Mouse (Mus musculus): ENCODE measurements at regions not wholly inside any gene's neighbourhood (a gene's known extent, or its start where the extent isn't known, plus 50 kb on each side); places are given as distances from the start of the nearest gene placed in this dataset.

DNA sequence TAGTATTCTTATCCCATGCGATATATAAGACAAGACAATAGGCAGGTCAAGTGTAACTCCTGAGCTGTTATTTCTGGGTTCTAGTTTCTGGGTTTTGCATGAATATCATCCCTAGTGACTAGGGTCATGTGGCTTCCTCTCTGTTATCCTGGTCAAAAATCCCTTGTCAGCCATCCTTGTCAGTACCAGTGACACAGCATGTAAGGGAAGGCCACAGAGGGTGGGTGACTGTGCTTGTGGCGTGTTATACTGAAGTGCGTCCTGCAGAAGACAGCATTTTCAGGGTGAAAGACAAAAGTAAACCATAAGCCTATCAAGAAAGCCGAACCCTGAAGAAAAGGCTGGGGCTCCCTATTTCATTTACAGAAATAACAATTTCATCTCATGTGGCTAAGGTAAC lies 50.7 kb upstream of the Echdc3 start:
- DNase-seq (ENCODE audit: low read depth, low spot score) (no peak), ATAC-seq (no peak)
- in situ Hi-C loops (cut with MboI; ENCODE audit: low pct_unique_long_range_greater_than_20kb), result no loop called here
- no peaks in the 10 kb centered on the region for H3K27me3 ChIP-seq
- no peak for TF ChIP-seq CTCF (IDR thresholded peaks at IDR 0.05)
- ChIA-PET POLR2A (no interaction called here), CTCF (no interaction called here)

- H3K27me3 ChIP-seq, result no peaks in the 10 kb centered on the region
- no peak for DNase-seq (ENCODE audit: low read depth, low spot score)
- in situ Hi-C loops (cut with MboI; ENCODE audit: low pct_unique_long_range_greater_than_20kb), result no loop called here
- ChIA-PET POLR2A (no interaction called here), CTCF (interaction anchor here (1.5 kb wide), 1 partner anchor 45 kb away, joined by 4 read pairs; no protein-coding TSS in a partner anchor)
- ATAC-seq, result no peak
- no peak for TF ChIP-seq CTCF (IDR thresholded peaks at IDR 0.05)
These were observed 51.4 kb upstream of the Echdc3 start for GRCm38 (mm10) chr2:6264085-6264783.

DNA sequence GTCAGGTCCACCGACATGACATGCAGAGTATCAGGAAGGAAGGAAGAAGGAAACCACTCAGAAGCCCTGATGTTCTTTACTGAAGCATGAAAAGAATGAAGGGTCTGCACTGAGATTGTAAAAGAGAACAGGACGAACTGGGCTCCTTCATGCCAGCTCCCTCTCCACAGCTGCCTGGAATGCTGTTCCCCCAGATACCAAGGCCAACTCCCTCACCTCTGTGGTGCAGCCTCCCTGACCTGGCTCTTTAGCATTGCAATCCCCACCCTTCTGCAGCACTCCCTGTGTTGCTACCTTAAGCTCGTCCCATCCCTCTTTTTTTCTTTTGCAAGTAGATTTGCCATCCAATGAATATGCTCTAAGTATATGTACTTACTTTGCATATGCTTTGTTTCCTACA lies 52.3 kb upstream of the Echdc3 start:
- CTCF ChIA-PET, result interaction anchor here (1.5 kb wide), 1 partner anchor 46 kb away, joined by 4 read pairs; no protein-coding TSS in a partner anchor
- POLR2A ChIA-PET, result no interaction called here
- in situ Hi-C loops (cut with MboI; ENCODE audit: low pct_unique_long_range_greater_than_20kb), result no loop called here

GRCm38 (mm10) chr2:6267066-6267465 lies 54.2 kb upstream of the Echdc3 start:
- ATAC-seq (no peak), DNase-seq (ENCODE audit: low read depth, low spot score) (no peak)
- in situ Hi-C loops (cut with MboI; ENCODE audit: low pct_unique_long_range_greater_than_20kb), result no loop called here
- POLR2A ChIA-PET, result interaction anchor here (0.8 kb wide), 1 partner anchor 8 kb away, joined by 4 read pairs; no protein-coding TSS in a partner anchor
- CTCF ChIA-PET, result no interaction called here
- TF ChIP-seq CTCF (IDR thresholded peaks at IDR 0.05), result no peak
- no peaks in the 10 kb centered on the region for H3K27me3 ChIP-seq

More for the DNA sequence above, 52.3 kb upstream of the Echdc3 start:
- no peak for DNase-seq (ENCODE audit: low read depth, low spot score)
- no peak for TF ChIP-seq CTCF (IDR thresholded peaks at IDR 0.05)
- no peak for ATAC-seq
- no peaks in the 10 kb centered on the region for H3K27me3 ChIP-seq

DNA sequence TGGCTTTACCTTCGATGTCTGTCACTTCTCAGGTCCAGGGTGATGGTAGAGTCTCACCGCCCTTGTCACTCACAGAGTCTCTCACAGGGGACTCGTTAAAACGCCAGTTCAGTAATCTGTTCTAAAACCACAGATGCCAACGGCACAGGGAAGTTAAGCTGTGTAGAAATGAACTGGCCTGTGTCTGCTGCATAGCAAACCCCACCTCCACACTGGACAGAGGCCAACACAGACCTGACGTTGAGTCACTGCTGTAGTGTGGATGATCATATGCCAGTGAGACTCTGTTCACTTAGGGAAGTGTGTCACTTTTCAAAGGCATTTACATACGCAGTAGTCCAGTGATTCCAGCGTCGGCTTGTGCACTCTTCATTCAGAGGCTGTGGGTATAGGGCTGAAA lies 54.7 kb upstream of the Echdc3 start:
- in situ Hi-C loops (cut with MboI; ENCODE audit: low pct_unique_long_range_greater_than_20kb), result no loop called here
- no peak for TF ChIP-seq CTCF (IDR thresholded peaks at IDR 0.05)
- ChIA-PET CTCF (interaction anchor here (1.2 kb wide), 1 partner anchor 14 kb away, joined by 3 read pairs; no protein-coding TSS in a partner anchor), POLR2A (interaction anchor here (0.8 kb wide), 1 partner anchor 9 kb away, joined by 4 read pairs; no protein-coding TSS in a partner anchor)
- peak; percentile 99 for ATAC-seq
- H3K27me3 ChIP-seq, result no peaks in the 10 kb centered on the region
- DNase-seq (ENCODE audit: low read depth, low spot score), result peak; percentile 78

GRCm38 (mm10) chr2:6272514-6272913 lies 50.0 kb upstream of the Usp6nl start:
- CTCF ChIA-PET, result no interaction called here
- DNase-seq (ENCODE audit: low read depth, low spot score) (no peak), ATAC-seq (no peak)
- in situ Hi-C loops (cut with MboI; ENCODE audit: low pct_unique_long_range_greater_than_20kb), result no loop called here
- POLR2A ChIA-PET, result no interaction called here
- no peaks in the 10 kb centered on the region for H3K27me3 ChIP-seq
- no peak for TF ChIP-seq CTCF (IDR thresholded peaks at IDR 0.05)

All from Patski (cell line).